Mouse (Mus musculus) liver, adult 2 months (tissue): ENCODE measurements around the gene Abt1. TPM values are rescaled to one million over a fixed set of nuclear protein-coding genes. Genes with fewer than 3 reads are reported as not detected.
A peak's percentile ranks its signal among the peaks of the same experiment; 100 is the strongest.

ENCODE experiments used
- DNase-seq: peaks from one replicate; pipeline ENCODE4 v3.0.0-alpha.2; 2011; ENCODE audit warnings: low read depth, low spot score; ENCODE audit errors: extremely low read depth
- H3K27ac ChIP-seq: fragments of 200-500 bp; replicated peaks from 2 replicates; pipeline ENCODE4 v1.5.1; 2012; ENCODE audit warnings: low read depth, mild to moderate bottlenecking, control low read depth, inconsistent platforms, low read length; ENCODE audit not compliant: insufficient read depth
- H3K27me3 ChIP-seq: fragments of 200-500 bp; 2 replicates; pipeline ENCODE4 v1.6.1; 2012; ENCODE audit warnings: mild to moderate bottlenecking, moderate library complexity, low read length, inconsistent platforms; ENCODE audit not compliant: control insufficient read depth, insufficient read depth
- H3K36me3 ChIP-seq: fragments of 200-500 bp; 2 replicates; pipeline ENCODE4 v1.6.1; 2012; ENCODE audit warnings: low read length, inconsistent platforms; ENCODE audit not compliant: control insufficient read depth, insufficient read depth
- H3K4me1 ChIP-seq: fragments of 200-500 bp; 2 replicates; pipeline ENCODE4 v1.6.1; 2011; ENCODE audit warnings: low read length; ENCODE audit not compliant: control insufficient read depth, insufficient read depth
- H3K4me3 ChIP-seq: fragments of 200-500 bp; 2 replicates; pipeline ENCODE4 v1.5.1; 2011; ENCODE audit warnings: low read depth, mild to moderate bottlenecking, control low read depth, low read length, moderate library complexity; ENCODE audit not compliant: insufficient read depth
- H3K79me2 ChIP-seq: fragments of 200-500 bp; 2 replicates; pipeline ENCODE4 v1.6.1; 2012; ENCODE audit warnings: inconsistent platforms, mild to moderate bottlenecking, low read length, moderate library complexity; ENCODE audit not compliant: control insufficient read depth, insufficient read depth
- H3K9ac ChIP-seq: fragments of 200-500 bp; 2 replicates; pipeline ENCODE4 v1.6.1; 2012; ENCODE audit warnings: low read depth, mild to moderate bottlenecking, control low read depth, inconsistent platforms, low read length
- CTCF ChIP-seq: fragments of 200-500 bp; IDR thresholded peaks from 2 replicates; pipeline ENCODE4 v1.5.1; 2011; ENCODE audit warnings: low read depth, low read length, control low read depth
- POLR2A ChIP-seq: fragments of 200-500 bp; IDR thresholded peaks from 2 replicates; pipeline ENCODE4 v1.6.1; 2011; ENCODE audit warnings: low read length, control low read depth; ENCODE audit not compliant: insufficient read depth; ENCODE audit errors: extremely low read depth
- WGBS: fragments of 180-500 bp; shearing (Covaris S2); methylation state at CpG from one replicate; pipeline ENCODE4 v1.1.7; 2018; 5-methylcytosine and 5-hydroxymethylcytosine counted together
- polyA plus RNA-seq: library from polyadenylated mRNA; depleted of rRNA; stranded (reverse); fragments of >200 nt; gene quantifications from 2 replicates; pipeline ENCODE4 v1.2.3, GENCODE M21; 2012; rRNA removed
- total RNA-seq: library from RNA; depleted of rRNA; stranded (reverse); fragments of >200 nt; gene quantifications from 2 replicates; pipeline ENCODE4 v1.2.3, GENCODE M21; 2014; rRNA removed

Gene Abt1
- total and polyA plus RNA-seq, 2 experiments: 2.1 to 3.5 TPM

- H3K79me2 ChIP-seq: no peaks in the 10 kb centered on the region; the same call in 1 of the 2 replicates
- no peak for TF ChIP-seq POLR2A
- TF ChIP-seq CTCF: no peak
Observed at GRCm38 (mm10) chr13:23369421-23369765, 54.3 kb downstream of the Abt1 start.

DNA sequence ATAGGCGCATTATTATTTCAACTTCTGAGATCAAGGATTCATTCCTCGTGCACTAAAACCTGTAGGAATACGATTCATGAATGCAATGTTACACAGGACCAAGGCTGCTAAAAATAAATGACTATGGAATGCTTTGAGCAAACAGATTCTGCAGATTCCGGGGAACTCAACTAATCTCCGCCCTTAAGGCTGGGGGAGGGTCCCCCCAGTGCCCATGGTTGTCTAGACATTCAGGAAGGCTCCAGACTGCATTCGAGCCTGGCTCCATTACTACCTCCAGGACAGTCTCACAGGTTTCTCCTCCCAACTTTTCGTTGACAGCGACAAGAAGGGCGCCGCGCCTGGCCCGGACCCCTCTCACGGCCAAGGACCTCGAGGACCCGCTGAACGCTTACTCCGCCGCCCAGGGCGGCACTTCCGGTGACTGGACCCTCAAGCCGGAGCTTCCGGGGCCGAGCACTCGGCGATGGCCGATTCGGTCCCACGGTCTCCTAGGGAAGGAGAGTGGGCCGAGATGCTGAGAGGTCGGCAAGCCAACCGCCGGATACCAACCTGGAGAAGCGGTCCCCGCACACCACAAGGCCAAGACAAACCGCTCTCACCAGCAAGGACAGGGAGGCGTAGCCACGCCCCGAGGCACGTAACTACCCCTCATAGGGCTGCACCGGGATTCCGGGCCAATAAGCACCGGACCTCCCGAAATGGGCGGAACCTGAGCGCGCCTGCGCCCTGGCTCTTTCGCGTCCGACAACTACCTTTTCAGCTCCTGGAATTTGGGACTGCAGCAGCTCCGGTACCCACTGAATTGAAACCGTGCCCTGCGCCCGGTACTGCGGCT, 54.9 kb downstream of the Abt1 start, which contains the start of gene Zfp322a:
TSS of gene Zfp322a (minus strand) at position 626 of the 838 bp plus-strand sequence.
- DNase-seq: peak; percentile 93
- Histone ChIP-seq H3K4me3 (peak within 1 kb of the TSS; percentile 84), H3K79me2 (no peaks in the 10 kb centered on the region; the same call in 1 of the 2 replicates), H3K27me3 (no peaks in the 10 kb centered on the region), H3K27ac (peak within 1 kb of the TSS; percentile 83), H3K4me1 (no peaks in the 10 kb centered on the region), H3K36me3 (peaks cover 8% of the 10 kb centered on the region), H3K9ac (peak within 1 kb of the TSS; percentile 85)
- WGBS: under 1% methylated on average over 55 of the region's 55 CpGs
- TF ChIP-seq CTCF (no peak), POLR2A (peak; percentile 79)

More at GRCm38 (mm10) chr13:23369421-23369765, 54.3 kb downstream of the Abt1 start:
- no peak for DNase-seq
- under 1% methylated on average over 10 of the region's 10 CpGs for WGBS
- H3K36me3 ChIP-seq: peaks cover 8% of the 10 kb centered on the region
- peak overlapping the region; percentile 84 for H3K4me3 ChIP-seq
- H3K9ac ChIP-seq: peak overlapping the region; percentile 55
- H3K27me3 ChIP-seq: no peaks in the 10 kb centered on the region
- H3K27ac ChIP-seq: peak overlapping the region; percentile 36; the same call in 1 of the 2 replicates
- H3K4me1 ChIP-seq: no peaks in the 10 kb centered on the region

Other genes with a start within 250 kb of the Abt1 start
- gene Vmn1r220, start 235.9 kb downstream of the Abt1 start, total RNA-seq: not detected in 2 replicates
- gene Vmn1r220, start 235.9 kb downstream of the Abt1 start, polyA plus RNA-seq: not detected in 2 replicates
- not detected in 2 replicates for gene Vmn1r221, start 209.7 kb downstream of the Abt1 start, total RNA-seq
- gene Vmn1r221, start 209.7 kb downstream of the Abt1 start, polyA plus RNA-seq: not detected in 2 replicates
- not detected in 2 replicates for gene Vmn1r222, start 187.9 kb downstream of the Abt1 start, total RNA-seq
- gene Vmn1r222, start 187.9 kb downstream of the Abt1 start, polyA plus RNA-seq: not detected in 2 replicates
- gene Vmn1r223, start 176.7 kb downstream of the Abt1 start, total RNA-seq: not detected in 2 replicates
- not detected in 2 replicates for gene Vmn1r223, start 176.7 kb downstream of the Abt1 start, polyA plus RNA-seq
- gene Zfp322a, start 54.7 kb downstream of the Abt1 start, total RNA-seq: 8.1 and 9.7 TPM in 2 replicates
- 0.60 and 1.3 TPM in 2 replicates for gene Zfp322a, start 54.7 kb downstream of the Abt1 start, polyA plus RNA-seq
- not detected in 2 replicates for gene Btn1a1, start 42.0 kb upstream of the Abt1 start, total RNA-seq
- not detected in 2 replicates for gene Btn1a1, start 42.0 kb upstream of the Abt1 start, polyA plus RNA-seq
- not detected in 2 replicates for gene Btn2a2, start 65.0 kb upstream of the Abt1 start, total RNA-seq
- not detected in 2 replicates for gene Btn2a2, start 65.0 kb upstream of the Abt1 start, polyA plus RNA-seq
- 706 and 873 TPM in 2 replicates for gene Hist1h4h, start 107.2 kb upstream of the Abt1 start, total RNA-seq
- 8.5 and 26.7 TPM in 2 replicates for gene Hist1h4h, start 107.2 kb upstream of the Abt1 start, polyA plus RNA-seq
- 9.2 and 13.4 TPM in 2 replicates for gene Hist1h2af, start 110.0 kb upstream of the Abt1 start, total RNA-seq
- gene Hist1h2af, start 110.0 kb upstream of the Abt1 start, polyA plus RNA-seq: 2.1 and 2.9 TPM in 2 replicates
- 5.6 and 12.9 TPM in 2 replicates for gene Hist1h3g, start 111.6 kb upstream of the Abt1 start, total RNA-seq
- 0.26 TPM in 1 of 2 replicates, not detected in the other for gene Hist1h3g, start 111.6 kb upstream of the Abt1 start, polyA plus RNA-seq
- gene Hist1h2bh, start 119.5 kb upstream of the Abt1 start, total RNA-seq: 1.3 and 1.5 TPM in 2 replicates
- gene Hist1h2bh, start 119.5 kb upstream of the Abt1 start, polyA plus RNA-seq: 0.07 and 0.09 TPM in 2 replicates
- gene Hist1h3f, start 120.2 kb upstream of the Abt1 start, total RNA-seq: 11.1 and 14.2 TPM in 2 replicates
- gene Hist1h3f, start 120.2 kb upstream of the Abt1 start, polyA plus RNA-seq: 0.29 and 0.30 TPM in 2 replicates
- 77.8 and 101 TPM in 2 replicates for gene Hist1h4f, start 127.8 kb upstream of the Abt1 start, total RNA-seq
- gene Hist1h4f, start 127.8 kb upstream of the Abt1 start, polyA plus RNA-seq: 0.97 TPM in 1 of 2 replicates, not detected in the other
- 2.5 and 3.0 TPM in 2 replicates for gene Hist1h1d, start 129.4 kb upstream of the Abt1 start, total RNA-seq
- 0.02 and 0.12 TPM in 2 replicates for gene Hist1h1d, start 129.4 kb upstream of the Abt1 start, polyA plus RNA-seq
- 19.9 and 26.8 TPM in 2 replicates for gene Hist1h3e, start 138.5 kb upstream of the Abt1 start, total RNA-seq
- gene Hist1h3e, start 138.5 kb upstream of the Abt1 start, polyA plus RNA-seq: 2.1 and 2.6 TPM in 2 replicates
- 2.8 and 6.6 TPM in 2 replicates for gene Hist1h2ae, start 147.4 kb upstream of the Abt1 start, total RNA-seq
- 0.57 TPM in 2 replicates for gene Hist1h2ae, start 147.4 kb upstream of the Abt1 start, polyA plus RNA-seq
- gene Hist1h2bg, start 147.5 kb upstream of the Abt1 start, total RNA-seq: 37.2 and 44.6 TPM in 2 replicates
- 4.0 and 4.4 TPM in 2 replicates for gene Hist1h2bg, start 147.5 kb upstream of the Abt1 start, polyA plus RNA-seq
- 4.6 and 5.4 TPM in 2 replicates for gene Hist1h2bf, start 150.3 kb upstream of the Abt1 start, total RNA-seq
- 0.39 TPM in 1 of 2 replicates, not detected in the other for gene Hist1h2bf, start 150.3 kb upstream of the Abt1 start, polyA plus RNA-seq
- 5.4 and 11.5 TPM in 2 replicates for gene Hist1h2ad, start 150.5 kb upstream of the Abt1 start, total RNA-seq
- gene Hist1h2ad, start 150.5 kb upstream of the Abt1 start, polyA plus RNA-seq: 1.1 TPM in 1 of 2 replicates, not detected in the other
- gene Hist1h3d, start 151.9 kb upstream of the Abt1 start, total RNA-seq: 3.4 and 5.9 TPM in 2 replicates
- 0.48 and 0.87 TPM in 2 replicates for gene Hist1h3d, start 151.9 kb upstream of the Abt1 start, polyA plus RNA-seq
- gene Hist1h4d, start 157.7 kb upstream of the Abt1 start, total RNA-seq: 162 and 174 TPM in 2 replicates
- gene Hist1h4d, start 157.7 kb upstream of the Abt1 start, polyA plus RNA-seq: 2.1 and 2.8 TPM in 2 replicates
- gene Hist1h2be, start 197.3 kb upstream of the Abt1 start, total RNA-seq: 5.4 and 6.6 TPM in 2 replicates
- gene Hist1h2be, start 197.3 kb upstream of the Abt1 start, polyA plus RNA-seq: 0.28 and 0.60 TPM in 2 replicates
- 22.0 and 27.0 TPM in 2 replicates for gene Hist1h1e, start 198.7 kb upstream of the Abt1 start, total RNA-seq
- 0.73 and 0.77 TPM in 2 replicates for gene Hist1h1e, start 198.7 kb upstream of the Abt1 start, polyA plus RNA-seq